ENCODE assay signal across 9 mouse cellular contexts in genomic region chr15:80517996-80518395, GRCm38 (mm10). TPM values are rescaled to one million over a fixed set of nuclear protein-coding genes. Genes with fewer than 3 reads are reported as not detected.
A peak's percentile ranks its signal among the peaks of the same experiment; 100 is the strongest.
DNase-seq lines count a peak whose midpoint lies in the region; ATAC-seq and TF ChIP-seq lines count a peak whose summit lies in the region.
"Had no signal": no experiment of that assay in that cellular context is flagged by ENCODE, and none has a peak within 500 bp of the region (broad histone marks: within the 10 kb centered on the region; RNA-seq: fewer than 3 reads in every experiment).

No protein-coding gene starts in this region.

- H3K36me3 ChIP-seq in heart, embryonic 11.5 days (ENCODE audit: control insufficient read depth, insufficient read depth, low read length): no peaks in the 10 kb centered on the region
- H3K36me3 ChIP-seq in hindbrain, postnatal 0 days (ENCODE audit: insufficient read depth, low read length): no peaks in the 10 kb centered on the region
- no peaks in the 10 kb centered on the region for H3K36me3 ChIP-seq in macrophage (ENCODE audit: inconsistent target)

- peaks cover 12% of the 10 kb centered on the region for H3K4me1 ChIP-seq in heart, embryonic 11.5 days (ENCODE audit: control insufficient read depth, insufficient read depth, low read length)
- peaks cover 9% of the 10 kb centered on the region; the same call in 1 of the 2 replicates for H3K4me1 ChIP-seq in hindbrain, postnatal 0 days (ENCODE audit: insufficient read depth, low read length)

- no peak for TF ChIP-seq CTCF in hindbrain, postnatal 0 days (IDR thresholded peaks at IDR 0.05; ENCODE audit: low read depth)

- DNase-seq in heart, adult 8-10 months (ENCODE audit: low spot score): no peak
- peak; percentile 50 for DNase-seq in thymus, postnatal 14 days
- DNase-seq in thymus, postnatal 10 days (ENCODE audit: low spot score in 2 of 2): no peak
- peak; percentile 65 for DNase-seq in hindbrain, postnatal 0 days (ENCODE audit: low spot score)
- DNase-seq in cerebellum, postnatal 36 days: no peak
- no peak for DNase-seq in urinary bladder, postnatal 25 days (ENCODE audit: low spot score)

- no peak overlapping the region for H3K4me3 ChIP-seq in heart, embryonic 11.5 days (ENCODE audit: low read depth, low read length)
- no peak overlapping the region for H3K4me3 ChIP-seq in hindbrain, postnatal 0 days (ENCODE audit: low read length)
- H3K4me3 ChIP-seq in macrophage (ENCODE audit: inconsistent target): no peak overlapping the region

- no peak overlapping the region for H3K9ac ChIP-seq in heart, embryonic 11.5 days (ENCODE audit: low read depth, low read length)
- peak overlapping the region; percentile 40 for H3K9ac ChIP-seq in hindbrain, postnatal 0 days (replicated peaks; ENCODE audit: low read length)

- H3K4me2 ChIP-seq in heart, embryonic 11.5 days: peak overlapping the region; percentile 4; the same call in 1 of the 2 replicates
- H3K4me2 ChIP-seq in hindbrain, postnatal 0 days (ENCODE audit: low read depth, low read length): peak overlapping the region; percentile 13; the same call in 1 of the 2 replicates

- WGBS in heart, embryonic 11.5 days (ENCODE audit: insufficient replicate concordance): 18% methylated on average over 9 of the region's 9 CpGs
- 19% methylated on average over 9 of the region's 9 CpGs for WGBS in hindbrain, postnatal 0 days
- 59% methylated on average over 9 of the region's 9 CpGs for WGBS in macrophage (ENCODE audit: missing documents)

- H3K27me3 ChIP-seq in heart, embryonic 11.5 days (ENCODE audit: control insufficient read depth, insufficient read depth, low read length): no peaks in the 10 kb centered on the region
- no peaks in the 10 kb centered on the region for H3K27me3 ChIP-seq in hindbrain, postnatal 0 days (ENCODE audit: insufficient read depth, low read length)

- no peaks in the 10 kb centered on the region for H3K9me3 ChIP-seq in heart, embryonic 11.5 days (replicated peaks; ENCODE audit: control insufficient read depth, low read length)
- H3K9me3 ChIP-seq in hindbrain, postnatal 0 days (ENCODE audit: low read length): no peaks in the 10 kb centered on the region

- no peak overlapping the region for H3K27ac ChIP-seq in heart, embryonic 11.5 days (ENCODE audit: low read depth, low read length)
- H3K27ac ChIP-seq in hindbrain, postnatal 0 days: peak overlapping the region; percentile 64; the same call in 1 of the 2 replicates
- peak overlapping the region; percentile 19; the same call in 1 of the 2 replicates for H3K27ac ChIP-seq in macrophage

- no peak for ATAC-seq in heart, embryonic 11.5 days (replicated peaks; ENCODE audit: insufficient number of reproducible peaks, low FRiP score, low TSS enrichment)
- peak; percentile 76; the same call in 1 of the 2 replicates for ATAC-seq in hindbrain, postnatal 0 days

- no peaks in the 10 kb centered on the region for H3K79me2 ChIP-seq in macrophage (ENCODE audit: inconsistent target)

RNA-seq across cellular contexts. Expression of gene Enthd1, which starts 47.0 kb away (rescaled TPM):
- polyA plus RNA-seq in heart, embryonic 11.5 days (2014; fragmentation: Nextera tagmentation; extraction: Ambion mirVana): not detected in 2 replicates
- total RNA-seq in heart, adult 8-10 months (2022): not detected
- not detected in 2 replicates for total RNA-seq in hindbrain, postnatal 0 days (2014; rRNA removed)
- not detected in 2 replicates for polyA plus RNA-seq in hindbrain, postnatal 0 days (2015; fragmentation: Nextera tagmentation; extraction: Ambion mirVana)
- under 1 TPM in 1 of 26 experiments, not detected in 25; 0.21 TPM for total RNA-seq in macrophage (2018; cell fraction: chromatin; rRNA removed)
- under 1 TPM in 11 of 26 experiments, not detected in 15; 0.05 to 0.17 (median 0.09) TPM for total RNA-seq in macrophage (2018; cell fraction: cytosol; rRNA removed)
- under 1 TPM in 3 of 26 experiments, not detected in 23; 0.27 to 0.36 (median 0.28) TPM for total RNA-seq in macrophage (2018; cell fraction: nucleus; rRNA removed)
- polyA plus RNA-seq in macrophage (2018): not detected in 3 replicates
- polyA plus RNA-seq: neural tube, embryonic 11.5 days had no signal

RNA-seq across cellular contexts. Expression of gene Grap2, which starts 54.4 kb away (rescaled TPM):
- polyA plus RNA-seq in heart, embryonic 11.5 days (2014; fragmentation: Nextera tagmentation; extraction: Ambion mirVana): 12.8 and 16.0 TPM in 2 replicates
- 1 to 10 TPM in 2 of 4 experiments, under 1 TPM in 2; 0.41 to 1.2 (median 0.78) TPM for total RNA-seq in heart, adult 8-10 months (2022)
- 0.05 and 1.6 TPM in 2 replicates for total RNA-seq in hindbrain, postnatal 0 days (2014; rRNA removed)
- polyA plus RNA-seq in hindbrain, postnatal 0 days (2015; fragmentation: Nextera tagmentation; extraction: Ambion mirVana): 0.11 TPM in 1 of 2 replicates, not detected in the other
- 1 to 10 TPM in 13 of 26 experiments, under 1 TPM in 10, not detected in 3; 0.16 to 2.2 (median 1.1) TPM for total RNA-seq in macrophage (2018; cell fraction: chromatin; rRNA removed)
- 1 to 10 TPM in 9 of 26 experiments, under 1 TPM in 17; 0.23 to 1.6 (median 0.93) TPM for total RNA-seq in macrophage (2018; cell fraction: cytosol; rRNA removed)
- total RNA-seq in macrophage (2018; cell fraction: nucleus; rRNA removed): 1 to 10 TPM in 18 of 26 experiments, under 1 TPM in 8; 0.19 to 3.0 (median 1.2) TPM
- polyA plus RNA-seq in macrophage (2018): 0.42 to 1.1 TPM (median 0.66 TPM) in 3 replicates

Comparison
In these comparisons a context has a peak if more than half of its experiments do, and no peak if none do; other contexts are left out.
1. DNase-seq: peak in thymus, postnatal 14 days (single experiment) and hindbrain, postnatal 0 days (single experiment); none in heart, adult 8-10 months (single experiment), thymus, postnatal 10 days (0 of 2), cerebellum, postnatal 36 days (0 of 2) and urinary bladder, postnatal 25 days (single experiment).